15 mouse cellular contexts compared by ENCODE assay signal in genomic region chr10:80768365-80768764, GRCm38 (mm10). TPM values are rescaled to one million over a fixed set of nuclear protein-coding genes. Genes with fewer than 3 reads are reported as not detected.
A peak's percentile ranks its signal among the peaks of the same experiment; 100 is the strongest.
DNase-seq lines count a peak whose midpoint lies in the region; TF ChIP-seq lines count a peak whose summit lies in the region.
"Had no signal": no experiment of that assay in that cellular context is flagged by ENCODE, and none has a peak within 500 bp of the region (broad histone marks: within the 10 kb centered on the region; RNA-seq: fewer than 3 reads in every experiment).

No protein-coding gene starts in this region.

- peak overlapping the region; percentile 83 for H3K27ac ChIP-seq in gastrocnemius, adult 2 months

- DNase-seq in adrenal gland, postnatal 14 days: peak; percentile 60
- DNase-seq in adrenal gland, postnatal 4 days (ENCODE audit: low spot score in 2 of 2): no peak
- no peak for DNase-seq in gastrocnemius, adult 2 months
- DNase-seq in gastrocnemius, postnatal 36 days: no peak
- DNase-seq: adrenal gland, adult 2 months; adrenal gland, adult 8-10 months; adrenal gland, postnatal 10 days; adrenal gland, postnatal 25 days; adrenal gland, postnatal 36 days; B cell, adult 2 months; cerebellum, adult 11 months; cerebellum, adult 11-12 months; cerebellum, adult 18-20 months; cerebellum, adult 2 months; cerebellum, adult 8-10 months had no signal

- no peak overlapping the region for H3K4me3 ChIP-seq in gastrocnemius, adult 2 months

- no peak for TF ChIP-seq CTCF in gastrocnemius, adult 2 months (IDR thresholded peaks at IDR 0.05)

- intact Hi-C loops in gastrocnemius, adult 2 months (cut with DNase I): no loop called here
- intact Hi-C loops in gastrocnemius, postnatal 36 days (cut with DNase I): no loop called here

RNA-seq across cellular contexts. Expression of gene Dot1l, which starts 13.4 kb away (rescaled TPM):
- 82.3 and 90.7 TPM in 2 replicates for total RNA-seq in adrenal gland, postnatal 14 days (2021)
- total RNA-seq in adrenal gland, postnatal 4 days (2021): 10 to 100 TPM; 81.2 to 83.2 TPM
- total RNA-seq in gastrocnemius, adult 2 months (2021): 10 to 100 TPM; 19.9 to 23.1 TPM
- 10 to 100 TPM; 19.2 to 24.8 TPM for total RNA-seq in gastrocnemius, postnatal 36 days (2021)

RNA-seq across cellular contexts. Expression of gene Ap3d1, which starts 26.3 kb away (rescaled TPM):
- 80.3 and 85.6 TPM in 2 replicates for total RNA-seq in adrenal gland, postnatal 14 days (2021)
- total RNA-seq in adrenal gland, postnatal 4 days (2021): 100 to 1,000 TPM in 1 of 2 experiments, 10 to 100 TPM in 1; 98.9 to 114 TPM
- 10 to 100 TPM; 27.0 to 33.5 TPM for total RNA-seq in gastrocnemius, adult 2 months (2021)
- total RNA-seq in gastrocnemius, postnatal 36 days (2021): 10 to 100 TPM; 23.8 to 25.6 TPM

RNA-seq across cellular contexts. Expression of gene Sf3a2, which starts 29.6 kb away (rescaled TPM):
- total RNA-seq in adrenal gland, postnatal 14 days (2021): 47.6 and 52.2 TPM in 2 replicates
- total RNA-seq in adrenal gland, postnatal 4 days (2021): 10 to 100 TPM; 79.5 to 79.9 TPM
- total RNA-seq in gastrocnemius, adult 2 months (2021): 10 to 100 TPM; 28.9 to 29.1 TPM
- total RNA-seq in gastrocnemius, postnatal 36 days (2021): 10 to 100 TPM; 23.1 to 29.4 TPM

RNA-seq across cellular contexts. Expression of gene Plekhj1, which starts 30.1 kb away (rescaled TPM):
- total RNA-seq in adrenal gland, postnatal 14 days (2021): 59.5 and 71.1 TPM in 2 replicates
- total RNA-seq in adrenal gland, postnatal 4 days (2021): 100 to 1,000 TPM in 1 of 2 experiments, 10 to 100 TPM in 1; 93.7 to 105 TPM
- 10 to 100 TPM; 22.3 to 29.8 TPM for total RNA-seq in gastrocnemius, adult 2 months (2021)
- total RNA-seq in gastrocnemius, postnatal 36 days (2021): 10 to 100 TPM; 21.6 to 22.5 TPM

RNA-seq across cellular contexts. Expression of gene Amh, which starts 36.7 kb away (rescaled TPM):
- 0.74 and 0.94 TPM in 2 replicates for total RNA-seq in adrenal gland, postnatal 14 days (2021)
- 1 to 10 TPM in 1 of 2 experiments, under 1 TPM in 1; 0.79 to 1.1 TPM for total RNA-seq in adrenal gland, postnatal 4 days (2021)
- under 1 TPM; 0.38 to 0.98 TPM for total RNA-seq in gastrocnemius, adult 2 months (2021)
- under 1 TPM; 0.25 to 0.41 TPM for total RNA-seq in gastrocnemius, postnatal 36 days (2021)
